Mouse (Mus musculus): ENCODE data around the gene Mmd2. TPM values are rescaled to one million over a fixed set of nuclear protein-coding genes. Genes with fewer than 3 reads are reported as not detected.

Mmd2 gene
- total and polyA plus RNA-seq, 2 experiments from 2014 or later: 0.08 TPM; not detected in 1

GRCm38 (mm10) chr5:142648162-142648561 lies 39.6 kb upstream of the Mmd2 start:
- WGBS: 84% methylated on average over 7 of the region's 7 CpGs
- no peak overlapping the region for H3K4me3 ChIP-seq (ENCODE audit: low read depth, low read length)
- H3K9me3 ChIP-seq (replicated peaks; ENCODE audit: control insufficient read depth, low read length): no peaks in the 10 kb centered on the region
- no peak overlapping the region for H3K4me2 ChIP-seq (ENCODE audit: low read depth, low read length)
- no peaks in the 10 kb centered on the region for H3K36me3 ChIP-seq (replicated peaks; ENCODE audit: control insufficient read depth, insufficient read depth, low read length)
- TF ChIP-seq CTCF (IDR thresholded peaks at IDR 0.05; ENCODE audit: low read depth) (no peak), EP300 (IDR thresholded peaks at IDR 0.05; ENCODE audit: low read depth) (no peak)
- ATAC-seq (ENCODE audit: insufficient read depth, low read depth): no peak
- no peak for DNase-seq (ENCODE audit: low spot score)
- no peaks in the 10 kb centered on the region for H3K4me1 ChIP-seq (ENCODE audit: control insufficient read depth, insufficient read depth)
- H3K27me3 ChIP-seq (ENCODE audit: control insufficient read depth, insufficient read depth, low read length): no peaks in the 10 kb centered on the region
- H3K9ac ChIP-seq (replicated peaks; ENCODE audit: low read depth, low read length): no peak overlapping the region
- H3K27ac ChIP-seq (ENCODE audit: low read depth): no peak overlapping the region

GRCm38 (mm10) chr5:142641331-142642051 lies 32.9 kb upstream of the Mmd2 start:
- no peak overlapping the region for H3K9ac ChIP-seq (replicated peaks; ENCODE audit: low read depth, low read length)
- 78% methylated on average over 6 of the region's 6 CpGs for WGBS
- TF ChIP-seq EP300 (IDR thresholded peaks at IDR 0.05; ENCODE audit: low read depth): no peak
- TF ChIP-seq CTCF (IDR thresholded peaks at IDR 0.05; ENCODE audit: low read depth): no peak
- H3K4me1 ChIP-seq (ENCODE audit: control insufficient read depth, insufficient read depth): no peaks in the 10 kb centered on the region
- DNase-seq (ENCODE audit: low spot score) (no peak), ATAC-seq (ENCODE audit: insufficient read depth, low read depth) (no peak)
- H3K4me2 ChIP-seq (ENCODE audit: low read depth, low read length): no peak overlapping the region
- no peaks in the 10 kb centered on the region for H3K27me3 ChIP-seq (ENCODE audit: control insufficient read depth, insufficient read depth, low read length)
- no peaks in the 10 kb centered on the region for H3K9me3 ChIP-seq (replicated peaks; ENCODE audit: control insufficient read depth, low read length)
- H3K36me3 ChIP-seq (replicated peaks; ENCODE audit: control insufficient read depth, insufficient read depth, low read length): peaks cover 18% of the 10 kb centered on the region
- H3K4me3 ChIP-seq (ENCODE audit: low read depth, low read length): no peak overlapping the region
- H3K27ac ChIP-seq (ENCODE audit: low read depth): no peak overlapping the region

- Histone ChIP-seq H3K27ac (ENCODE audit: low read depth) (no peak overlapping the region), H3K9me3 (replicated peaks; ENCODE audit: control insufficient read depth, low read length) (no peaks in the 10 kb centered on the region), H3K4me2 (ENCODE audit: low read depth, low read length) (no peak overlapping the region), H3K9ac (replicated peaks; ENCODE audit: low read depth, low read length) (no peak overlapping the region), H3K4me1 (ENCODE audit: control insufficient read depth, insufficient read depth) (no peaks in the 10 kb centered on the region), H3K36me3 (replicated peaks; ENCODE audit: control insufficient read depth, insufficient read depth, low read length) (peaks cover 25% of the 10 kb centered on the region), H3K4me3 (ENCODE audit: low read depth, low read length) (no peak overlapping the region), H3K27me3 (ENCODE audit: control insufficient read depth, insufficient read depth, low read length) (no peaks in the 10 kb centered on the region)
- no peak for DNase-seq (ENCODE audit: low spot score)
- 87% methylated on average over 5 of the region's 5 CpGs for WGBS
- TF ChIP-seq EP300 (IDR thresholded peaks at IDR 0.05; ENCODE audit: low read depth): no peak
- no peak for TF ChIP-seq CTCF (IDR thresholded peaks at IDR 0.05; ENCODE audit: low read depth)
- no peak for ATAC-seq (ENCODE audit: insufficient read depth, low read depth)
Measured at GRCm38 (mm10) chr5:142640088-142640487, 31.5 kb upstream of the Mmd2 start.

- no peak overlapping the region for H3K4me3 ChIP-seq (ENCODE audit: low read depth, low read length)
- no peak overlapping the region for H3K4me2 ChIP-seq (ENCODE audit: low read depth, low read length)
- ATAC-seq (ENCODE audit: insufficient read depth, low read depth) (no peak), DNase-seq (ENCODE audit: low spot score) (no peak)
- H3K9ac ChIP-seq (replicated peaks; ENCODE audit: low read depth, low read length): no peak overlapping the region
- H3K4me1 ChIP-seq (ENCODE audit: control insufficient read depth, insufficient read depth): no peaks in the 10 kb centered on the region
- H3K36me3 ChIP-seq (replicated peaks; ENCODE audit: control insufficient read depth, insufficient read depth, low read length): peaks cover 46% of the 10 kb centered on the region
- H3K9me3 ChIP-seq (replicated peaks; ENCODE audit: control insufficient read depth, low read length): no peaks in the 10 kb centered on the region
- 76% methylated on average over 5 of the region's 5 CpGs for WGBS
- no peaks in the 10 kb centered on the region for H3K27me3 ChIP-seq (ENCODE audit: control insufficient read depth, insufficient read depth, low read length)
- no peak for TF ChIP-seq EP300 (IDR thresholded peaks at IDR 0.05; ENCODE audit: low read depth)
- no peak for TF ChIP-seq CTCF (IDR thresholded peaks at IDR 0.05; ENCODE audit: low read depth)
- H3K27ac ChIP-seq (ENCODE audit: low read depth): no peak overlapping the region
Measured at GRCm38 (mm10) chr5:142637823-142638222, 29.2 kb upstream of the Mmd2 start.

- Histone ChIP-seq H3K9me3 (replicated peaks; ENCODE audit: control insufficient read depth, low read length) (no peaks in the 10 kb centered on the region), H3K4me3 (ENCODE audit: low read depth, low read length) (peak overlapping the region; percentile 94), H3K4me1 (ENCODE audit: control insufficient read depth, insufficient read depth) (peaks cover 9% of the 10 kb centered on the region), H3K9ac (replicated peaks; ENCODE audit: low read depth, low read length) (peak overlapping the region; percentile 88), H3K27ac (ENCODE audit: low read depth) (0 out of 2 replicates have a peak overlapping the region, but pooled peaks have one; percentile 82), H3K36me3 (replicated peaks; ENCODE audit: control insufficient read depth, insufficient read depth, low read length) (peaks cover 22% of the 10 kb centered on the region), H3K4me2 (ENCODE audit: low read depth, low read length) (peak overlapping the region; percentile 91), H3K27me3 (ENCODE audit: control insufficient read depth, insufficient read depth, low read length) (no peaks in the 10 kb centered on the region)
- TF ChIP-seq CTCF (IDR thresholded peaks at IDR 0.05; ENCODE audit: low read depth): no peak
- TF ChIP-seq EP300 (IDR thresholded peaks at IDR 0.05; ENCODE audit: low read depth): no peak
- ATAC-seq (ENCODE audit: insufficient read depth, low read depth): no peak
- peak; percentile 27 for DNase-seq (ENCODE audit: low spot score)
- WGBS: 14% methylated on average over 6 of the region's 6 CpGs
Measured at GRCm38 (mm10) chr5:142630224-142630623, 21.6 kb upstream of the Mmd2 start.

GRCm38 (mm10) chr5:142629663-142630025 lies 21.0 kb upstream of the Mmd2 start:
- DNase-seq (ENCODE audit: low spot score) (no peak), ATAC-seq (ENCODE audit: insufficient read depth, low read depth) (peak; percentile 50)
- H3K9me3 ChIP-seq (replicated peaks; ENCODE audit: control insufficient read depth, low read length): no peaks in the 10 kb centered on the region
- 0% methylated on average over 26 of the region's 41 CpGs for WGBS
- peak overlapping the region; percentile 88 for H3K9ac ChIP-seq (replicated peaks; ENCODE audit: low read depth, low read length)
- peak overlapping the region; percentile 94 for H3K4me3 ChIP-seq (ENCODE audit: low read depth, low read length)
- peaks cover 9% of the 10 kb centered on the region for H3K4me1 ChIP-seq (ENCODE audit: control insufficient read depth, insufficient read depth)
- peak overlapping the region; percentile 91 for H3K4me2 ChIP-seq (ENCODE audit: low read depth, low read length)
- peaks cover 18% of the 10 kb centered on the region for H3K36me3 ChIP-seq (replicated peaks; ENCODE audit: control insufficient read depth, insufficient read depth, low read length)
- no peaks in the 10 kb centered on the region for H3K27me3 ChIP-seq (ENCODE audit: control insufficient read depth, insufficient read depth, low read length)
- peak overlapping the region; percentile 82 for H3K27ac ChIP-seq (ENCODE audit: low read depth)
- TF ChIP-seq CTCF (IDR thresholded peaks at IDR 0.05; ENCODE audit: low read depth) (no peak), EP300 (IDR thresholded peaks at IDR 0.05; ENCODE audit: low read depth) (no peak)

Measured in heart, postnatal 0 days (tissue).